Mouse (Mus musculus) adrenal gland, postnatal 10 days (tissue): ENCODE measurements around the gene Astn2. TPM values are rescaled to one million over a fixed set of nuclear protein-coding genes. Genes with fewer than 3 reads are reported as not detected.

ENCODE experiments used
- DNase-seq: peaks from one replicate; pipeline ENCODE4 v3.0.0; 2021; ENCODE audit warnings: mixed read lengths
- total RNA-seq, 2 experiments: library from RNA; stranded (reverse); gene quantifications; 2 replicates each; pipeline ENCODE4 v1.2.3; 2021

Gene Astn2
- total RNA-seq, 2 experiments from 2014 or later: 2.7 to 3.2 TPM

DNA sequence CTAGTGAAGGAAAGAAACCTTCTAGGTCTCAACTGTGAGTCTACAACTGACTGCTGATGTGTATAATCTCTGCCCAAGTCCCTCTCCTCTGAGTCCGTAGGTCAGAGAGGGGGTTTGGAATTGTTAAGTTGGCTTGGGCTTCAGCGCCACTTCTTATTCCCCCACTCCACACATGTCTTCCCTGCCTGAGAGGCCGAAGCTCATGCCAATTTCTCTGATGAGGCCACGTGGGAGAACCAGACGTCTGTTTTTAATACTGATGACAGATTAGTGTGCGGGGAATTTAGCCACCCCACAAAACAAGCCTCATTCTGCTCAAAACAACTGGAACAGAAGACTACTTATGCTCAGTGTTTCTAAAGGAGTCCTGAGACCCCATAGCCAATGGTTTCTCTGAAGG lies 872.8 kb downstream of the Astn2 start:
- DNase-seq: no peak

GRCm38 (mm10) chr4:65530901-65531300 lies 873.5 kb downstream of the Astn2 start:
- no peak for DNase-seq

- DNase-seq: peak; percentile 70
Observed at GRCm38 (mm10) chr4:65508101-65508500, 896.3 kb downstream of the Astn2 start.

DNA sequence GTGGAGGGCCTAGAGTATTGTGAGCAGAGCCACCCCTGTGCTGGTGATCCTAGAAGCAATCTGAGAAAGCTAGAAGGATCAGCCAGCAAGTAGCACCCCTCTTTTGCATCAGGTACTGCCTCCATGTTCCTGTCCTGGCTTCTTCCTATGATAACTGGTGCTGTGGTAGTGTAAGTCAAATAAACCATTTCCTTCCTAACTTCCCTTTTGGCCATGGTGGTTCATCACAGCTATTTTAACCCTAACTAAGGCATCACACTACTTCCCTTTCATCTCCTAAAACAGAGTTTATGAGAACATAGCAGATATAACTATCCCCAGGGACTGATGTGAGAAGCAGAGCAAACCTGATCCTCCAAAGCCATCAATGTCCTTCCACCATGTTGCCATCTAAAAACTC lies 897.5 kb downstream of the Astn2 start:
- no peak for DNase-seq

GRCm38 (mm10) chr4:65496463-65496834 lies 908.0 kb downstream of the Astn2 start:
- DNase-seq: peak; percentile 90

DNA sequence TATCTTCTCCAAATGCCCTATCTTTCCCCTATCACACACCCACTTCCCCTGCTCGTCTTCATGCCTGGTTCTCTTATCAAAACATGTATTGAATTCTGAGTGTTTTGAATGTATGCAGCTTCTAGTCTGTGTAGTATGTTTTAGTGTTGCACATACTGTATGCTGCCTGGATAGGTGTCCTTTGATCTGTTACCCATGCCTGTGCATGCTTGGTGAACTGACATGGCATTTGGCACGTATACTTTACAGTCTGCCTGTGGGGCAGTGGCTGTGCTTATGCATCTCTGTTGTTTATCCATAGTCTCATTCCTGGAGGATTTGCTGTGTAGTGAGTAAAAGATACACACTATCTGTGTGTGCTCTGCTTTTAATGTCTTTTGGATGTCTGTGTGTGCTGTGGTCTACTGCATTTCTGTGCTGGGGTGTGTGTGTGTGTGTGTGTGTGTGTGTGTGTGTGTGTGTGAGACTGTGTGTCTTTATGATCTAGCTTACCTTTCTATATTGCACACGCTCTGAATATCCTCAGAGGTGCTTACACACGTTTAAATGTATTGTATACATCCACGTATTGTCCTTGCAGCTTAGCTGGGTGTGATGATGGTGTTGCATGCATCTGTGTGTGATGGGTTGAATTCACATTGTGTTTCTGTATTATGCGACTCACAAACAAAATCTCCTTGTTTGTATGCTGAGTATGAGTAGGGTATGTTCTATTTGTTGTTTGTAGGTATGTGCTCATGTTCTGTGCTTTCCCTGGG lies 908.5 kb downstream of the Astn2 start:
- DNase-seq: no peak

DNA sequence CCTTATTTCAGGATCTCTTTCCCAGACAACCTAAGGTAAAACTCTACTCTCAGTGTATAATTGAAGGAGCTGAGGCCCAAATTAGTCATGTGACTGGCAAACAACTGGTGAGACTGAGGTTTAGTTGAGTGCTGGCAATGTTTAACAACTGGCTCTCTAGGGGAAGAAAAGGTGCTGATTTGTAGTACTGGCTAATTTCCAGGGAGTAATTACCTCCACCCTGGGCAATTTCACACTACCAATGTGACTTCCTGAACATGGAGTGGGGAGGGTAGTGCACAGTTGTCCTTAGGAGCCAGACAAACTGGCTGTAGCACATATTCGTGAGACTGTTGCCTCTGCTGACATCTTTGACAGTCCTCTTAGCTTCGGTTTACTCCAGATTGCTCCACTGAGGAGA lies 912.9 kb downstream of the Astn2 start:
- no peak for DNase-seq

- no peak for DNase-seq
Observed at GRCm38 (mm10) chr4:65489711-65490110, 914.7 kb downstream of the Astn2 start.

- peak; percentile 54 for DNase-seq
Observed at GRCm38 (mm10) chr4:65481632-65482031, 922.8 kb downstream of the Astn2 start.

DNA sequence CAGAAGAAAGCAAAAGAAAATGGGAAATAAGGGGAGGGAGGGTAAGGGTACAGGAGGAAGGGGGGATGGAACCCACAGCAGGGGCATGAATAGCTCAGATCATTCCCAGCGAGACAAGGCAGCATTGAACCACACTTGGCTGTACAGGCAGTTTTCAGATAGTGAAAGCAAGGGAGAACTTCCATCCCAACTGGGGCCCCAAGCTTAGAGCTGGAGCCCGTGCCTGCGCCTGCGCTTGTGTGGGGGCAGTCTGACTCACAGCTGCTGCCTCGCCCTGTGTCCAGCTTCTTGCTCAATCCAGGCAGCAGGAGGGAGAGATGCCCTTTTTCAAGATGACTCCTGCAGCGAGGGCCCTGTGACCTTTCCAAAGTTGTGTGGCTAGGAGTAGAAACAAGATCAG lies 927.3 kb downstream of the Astn2 start:
- peak; percentile 80 for DNase-seq

GRCm38 (mm10) chr4:65475925-65476560 lies 928.4 kb downstream of the Astn2 start:
- peak; percentile 67 for DNase-seq

DNA sequence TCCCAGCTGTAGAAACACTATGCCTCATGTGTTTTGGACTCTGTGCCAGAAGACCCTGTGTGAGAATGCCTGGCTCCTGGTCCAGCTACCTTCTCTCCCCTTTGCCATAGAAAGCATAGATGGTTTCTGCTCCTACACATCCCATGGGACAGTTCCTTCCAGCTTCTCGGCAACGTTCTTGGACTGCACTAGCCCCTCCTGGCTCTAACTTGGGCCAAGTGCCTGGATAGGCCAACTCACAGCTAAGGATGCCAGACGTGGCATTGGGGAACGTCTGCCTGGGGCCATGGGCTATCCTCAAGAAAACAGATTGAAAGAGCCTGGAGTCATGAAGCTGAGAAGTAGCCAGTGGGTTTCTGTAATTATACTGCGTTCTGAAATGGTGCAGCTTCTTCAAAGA lies 931.3 kb downstream of the Astn2 start:
- DNase-seq: peak; percentile 63

GRCm38 (mm10) chr4:65449171-65449570 lies 955.2 kb downstream of the Astn2 start:
- DNase-seq: no peak

GRCm38 (mm10) chr4:65441746-65442145 lies 962.7 kb downstream of the Astn2 start:
- DNase-seq: no peak

- no peak for DNase-seq
Observed at GRCm38 (mm10) chr4:65430804-65431203, 973.6 kb downstream of the Astn2 start.

DNA sequence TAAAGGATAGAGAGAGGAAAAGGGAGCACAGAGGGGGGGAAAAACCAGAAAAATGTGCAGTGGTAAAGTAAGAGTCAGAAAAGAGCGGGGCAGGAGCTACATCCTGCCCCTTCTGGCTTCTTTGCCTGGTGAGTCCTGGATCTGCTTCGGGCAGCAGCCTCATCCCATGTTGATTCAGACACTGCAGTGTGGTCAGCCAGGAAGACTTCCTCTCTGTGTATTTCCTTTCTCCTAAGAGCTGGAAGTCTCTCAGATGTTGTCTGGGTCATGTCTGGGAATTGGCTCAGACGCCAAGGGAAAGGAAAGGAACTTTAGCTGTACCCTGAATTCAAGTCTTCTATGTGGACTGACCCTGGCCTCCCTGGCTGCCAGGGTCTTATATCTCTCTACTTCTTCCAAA lies 976.9 kb downstream of the Astn2 start:
- DNase-seq: no peak

- peak; percentile 68 for DNase-seq
Observed at GRCm38 (mm10) chr4:65426437-65426836, 978.0 kb downstream of the Astn2 start.

GRCm38 (mm10) chr4:65423068-65423625 lies 981.3 kb downstream of the Astn2 start:
- no peak for DNase-seq

DNA sequence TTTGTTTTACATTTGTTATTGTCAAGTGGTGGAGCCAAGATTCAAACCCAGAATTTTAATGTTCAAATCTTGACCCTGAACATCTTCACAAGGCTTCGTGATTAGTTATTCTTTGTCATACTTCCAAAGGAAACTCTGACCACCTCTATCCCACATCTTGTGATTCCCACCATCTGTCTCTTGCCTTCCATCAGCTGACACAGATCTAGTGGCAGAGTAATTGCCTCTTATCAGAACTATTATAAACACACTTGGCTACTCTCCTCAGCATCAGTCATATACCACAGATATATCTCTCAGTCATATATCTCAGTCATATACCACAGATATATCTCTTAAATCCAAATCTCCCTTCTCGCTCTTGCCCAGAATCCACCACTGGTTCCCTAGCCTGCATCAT lies 983.1 kb downstream of the Astn2 start:
- DNase-seq: no peak

DNA sequence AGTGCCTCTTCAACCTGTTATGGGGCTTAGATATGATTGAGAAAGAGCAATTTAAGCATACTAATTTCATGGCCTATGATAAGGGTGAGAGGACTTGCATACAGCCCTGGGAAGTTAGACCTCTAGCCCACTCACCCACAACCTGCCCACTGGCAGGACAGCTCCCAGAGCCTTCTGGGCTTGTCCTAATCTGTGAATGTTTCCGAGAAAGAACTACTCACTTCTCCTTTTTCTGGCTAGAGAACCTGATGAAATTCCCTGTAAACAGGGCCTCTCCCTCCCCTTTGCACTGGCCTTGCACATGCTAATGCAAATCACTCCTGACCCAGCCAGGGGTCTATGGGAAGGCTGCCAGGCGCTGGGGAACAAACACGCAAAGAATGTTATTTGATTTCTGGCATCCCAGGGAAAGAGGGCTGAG lies 983.9 kb downstream of the Astn2 start:
- peak; percentile 29 for DNase-seq

DNA sequence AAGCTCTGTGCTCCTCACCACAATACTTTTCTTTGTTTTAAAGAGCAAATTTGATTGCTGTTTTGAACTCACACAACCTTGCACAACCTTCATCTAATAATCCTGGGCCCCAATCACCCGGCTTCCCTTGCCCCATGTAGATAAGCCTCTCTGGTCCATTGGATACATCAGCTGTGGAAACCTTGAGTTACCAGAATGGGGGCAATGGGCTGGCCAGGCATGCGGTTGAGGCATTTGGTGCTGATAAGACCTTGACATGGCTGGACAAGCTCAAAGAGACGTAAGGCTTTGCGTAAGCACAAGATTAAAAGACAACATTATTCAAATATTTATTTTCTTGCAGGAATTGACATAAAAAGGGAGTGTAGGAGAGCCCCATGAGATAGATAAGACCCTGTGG lies 988.9 kb downstream of the Astn2 start:
- no peak for DNase-seq

GRCm38 (mm10) chr4:65402836-65403634 lies 1001.4 kb downstream of the Astn2 start:
- no peak for DNase-seq

DNA sequence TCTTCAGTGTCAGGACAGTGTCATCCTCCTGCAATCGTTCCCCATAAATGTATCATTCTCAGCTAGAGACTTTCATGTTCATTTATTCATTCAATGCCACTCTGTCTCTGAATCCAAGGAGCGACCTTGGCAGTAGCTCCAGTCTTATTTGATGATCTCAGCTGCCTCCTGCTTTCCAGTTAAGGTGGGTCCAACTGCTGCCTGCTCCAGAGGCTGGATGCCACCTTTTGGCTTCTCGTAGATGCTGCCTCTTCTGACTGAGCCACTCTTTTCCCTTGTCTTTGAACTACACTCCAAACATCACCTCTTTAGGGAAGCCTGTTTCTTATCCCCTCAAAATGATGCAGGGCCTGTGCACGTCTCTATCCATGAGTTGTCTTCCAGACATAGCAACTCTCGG lies 1002.1 kb downstream of the Astn2 start:
- DNase-seq: no peak
